Mouse (Mus musculus) thymus, adult 2 months (tissue): ENCODE measurements around the gene Fam172a. TPM values are rescaled to one million over a fixed set of nuclear protein-coding genes. Genes with fewer than 3 reads are reported as not detected.

Experiments
- DNase-seq: peaks from one replicate; pipeline ENCODE4 v3.0.0; 2021
- H3K27ac ChIP-seq: fragments of 200-500 bp; 2 replicates; pipeline ENCODE4 v1.5.1; 2012; ENCODE audit warnings: low read length, control low read depth; ENCODE audit not compliant: control insufficient read depth, insufficient read depth
- H3K27me3 ChIP-seq: fragments of 200-500 bp; 2 replicates; pipeline ENCODE4 v1.6.1; 2012; ENCODE audit warnings: mild to moderate bottlenecking, low read length, moderate library complexity, mixed read lengths; ENCODE audit not compliant: control insufficient read depth, insufficient read depth
- H3K36me3 ChIP-seq: fragments of 200-500 bp; 2 replicates; pipeline ENCODE4 v1.6.1; 2012; ENCODE audit warnings: mild to moderate bottlenecking, low read length, moderate library complexity; ENCODE audit not compliant: control insufficient read depth, insufficient read depth
- H3K4me1 ChIP-seq: fragments of 200-500 bp; replicated peaks from 2 replicates; pipeline ENCODE4 v1.6.1; 2012; ENCODE audit warnings: low read length; ENCODE audit not compliant: control insufficient read depth, insufficient read depth
- H3K4me3 ChIP-seq: fragments of 200-500 bp; 2 replicates; pipeline ENCODE4 v1.5.1; 2012; ENCODE audit warnings: mild to moderate bottlenecking, low read length, control low read depth, moderate library complexity; ENCODE audit not compliant: control insufficient read depth, insufficient read depth
- CTCF ChIP-seq: fragments of 200-500 bp; IDR thresholded peaks from 2 replicates; pipeline ENCODE4 v1.5.1; 2012; ENCODE audit warnings: mild to moderate bottlenecking, control low read depth, low read length, moderate library complexity, borderline replicate concordance; ENCODE audit not compliant: control insufficient read depth, poor library complexity, insufficient read depth; ENCODE audit errors: extremely low read depth
- POLR2A ChIP-seq: fragments of 200-500 bp; IDR thresholded peaks from 2 replicates; pipeline ENCODE4 v1.6.1; 2012; ENCODE audit warnings: mild to moderate bottlenecking, low read length, control low read depth, moderate library complexity; ENCODE audit not compliant: control insufficient read depth, poor library complexity, insufficient read depth; ENCODE audit errors: extremely low read depth
- WGBS: fragments of 180-500 bp; shearing (Covaris S2); methylation state at CpG from one replicate; pipeline ENCODE4 v1.1.7; 2018; 5-methylcytosine and 5-hydroxymethylcytosine counted together
- polyA plus RNA-seq: library from polyadenylated mRNA; depleted of rRNA; stranded (reverse); fragments of >200 nt; gene quantifications from 2 replicates; pipeline ENCODE4 v1.2.3, GENCODE M21; 2012

Fam172a gene
- polyA plus RNA-seq, 1 experiment, result 22.7 TPM

DNA sequence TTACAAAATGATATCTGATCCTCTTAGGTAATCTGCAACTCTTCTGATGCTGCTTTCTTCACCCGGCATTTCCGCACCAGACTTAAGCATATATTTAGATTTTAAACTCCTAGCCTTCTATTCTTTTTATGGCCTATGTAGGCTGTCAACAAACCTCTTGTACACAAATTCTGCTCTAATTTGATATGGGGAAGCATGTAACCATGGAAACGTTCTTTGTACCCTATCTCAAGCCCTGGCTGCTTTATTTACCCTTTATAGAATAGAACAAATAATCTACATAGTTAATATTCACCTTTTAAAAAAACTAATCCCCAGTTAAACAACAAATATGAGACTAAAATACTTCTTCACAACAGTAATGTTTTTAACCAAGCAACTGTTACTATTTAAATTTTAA is 176.7 kb downstream of the Fam172a start:
- TF ChIP-seq CTCF (no peak), POLR2A (no peak)
- Histone ChIP-seq H3K4me3 (no peak overlapping the region), H3K36me3 (no peaks in the 10 kb centered on the region), H3K4me1 (no peaks in the 10 kb centered on the region), H3K27ac (no peak overlapping the region), H3K27me3 (no peaks in the 10 kb centered on the region)
- WGBS, result 95% methylated on average over 3 of the region's 3 CpGs
- DNase-seq, result no peak

DNA sequence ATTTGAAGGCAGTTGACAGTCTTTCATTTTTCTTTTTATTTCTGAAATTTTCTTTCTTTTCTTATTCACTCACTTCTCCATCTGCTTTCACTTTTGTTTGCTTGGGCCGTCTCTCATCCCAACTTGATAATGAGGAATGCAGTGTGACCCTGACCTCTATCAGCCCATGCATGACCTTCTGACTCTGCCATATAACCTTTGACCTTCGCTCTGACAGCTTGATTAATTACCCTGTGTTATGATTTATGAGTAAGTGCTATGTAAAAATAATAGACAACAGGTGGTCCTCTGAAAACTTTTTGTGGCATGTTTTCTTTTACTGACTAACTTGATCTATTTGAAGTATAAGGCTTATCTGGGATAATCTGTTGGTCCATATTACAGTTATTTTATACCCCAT is 195.8 kb downstream of the Fam172a start:
- WGBS, result 94% methylated on average over 2 of the region's 2 CpGs
- TF ChIP-seq CTCF, result no peak
- TF ChIP-seq POLR2A, result no peak
- Histone ChIP-seq H3K4me1 (no peaks in the 10 kb centered on the region), H3K4me3 (no peak overlapping the region), H3K27ac (no peak overlapping the region), H3K36me3 (no peaks in the 10 kb centered on the region), H3K27me3 (no peaks in the 10 kb centered on the region)
- DNase-seq, result no peak

DNA sequence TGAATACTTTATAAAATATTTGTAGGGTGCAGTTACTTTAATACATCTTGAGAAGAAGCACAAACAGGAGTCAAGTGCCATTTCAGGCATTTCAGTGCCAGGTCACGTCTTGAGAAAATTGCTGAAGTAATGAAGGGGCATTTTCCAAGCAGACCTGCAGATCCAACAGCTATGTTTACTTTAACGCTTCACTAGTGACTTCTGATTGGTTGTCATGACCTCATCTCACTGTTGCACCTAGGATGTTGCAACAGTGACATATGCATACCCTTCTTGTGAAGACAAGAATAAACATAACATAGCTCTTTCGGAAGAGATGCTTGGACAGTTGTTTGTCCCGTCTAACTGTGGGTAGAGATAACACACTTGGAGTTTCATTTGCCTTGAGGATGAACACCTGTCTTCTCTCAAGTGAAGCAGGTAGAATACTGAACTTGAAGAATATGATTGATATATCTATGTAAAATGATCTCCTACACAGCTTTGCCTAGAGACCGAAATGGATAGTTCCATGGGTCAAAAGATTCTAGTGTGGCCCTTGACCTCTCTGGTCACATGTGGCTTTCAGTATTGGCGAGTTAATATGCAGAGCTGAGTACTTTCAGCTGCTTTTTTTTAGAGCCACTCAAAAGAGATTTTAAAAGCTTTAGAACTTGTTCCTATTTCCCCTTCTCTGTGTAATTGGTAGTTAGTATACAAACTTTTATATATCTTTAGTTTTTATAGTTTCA is 196.4 kb downstream of the Fam172a start:
- Histone ChIP-seq H3K4me3 (no peak overlapping the region), H3K27ac (no peak overlapping the region), H3K36me3 (no peaks in the 10 kb centered on the region), H3K27me3 (no peaks in the 10 kb centered on the region), H3K4me1 (no peaks in the 10 kb centered on the region)
- 95% methylated on average over 6 of the region's 6 CpGs for WGBS
- no peak for DNase-seq
- TF ChIP-seq POLR2A (no peak), CTCF (no peak)

DNA sequence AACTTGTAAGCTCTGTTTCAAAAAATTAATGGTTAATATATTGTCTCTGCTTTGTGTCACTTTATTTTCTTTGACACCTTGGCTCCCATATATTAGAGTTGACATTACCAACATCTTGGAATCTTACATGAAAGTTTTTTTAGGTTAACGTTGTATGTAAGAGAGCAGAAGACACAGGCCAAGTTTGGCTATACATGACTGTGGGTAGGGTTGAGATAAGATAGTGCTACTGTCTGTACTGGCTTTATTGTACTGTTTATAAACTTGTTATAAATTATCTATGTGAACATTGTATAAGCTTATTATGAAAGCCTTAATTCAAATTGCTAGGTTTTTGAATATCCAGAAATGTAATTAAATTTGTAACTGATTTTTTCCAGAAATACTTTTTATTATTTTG is 197.9 kb downstream of the Fam172a start:
- no peaks in the 10 kb centered on the region for H3K36me3 ChIP-seq
- H3K27ac ChIP-seq, result no peak overlapping the region
- DNase-seq, result no peak
- H3K27me3 ChIP-seq, result no peaks in the 10 kb centered on the region
- no peaks in the 10 kb centered on the region for H3K4me1 ChIP-seq
- 97% methylated on average over 1 of the region's 1 CpGs for WGBS
- H3K4me3 ChIP-seq, result no peak overlapping the region
- TF ChIP-seq POLR2A, result no peak
- no peak for TF ChIP-seq CTCF

DNA sequence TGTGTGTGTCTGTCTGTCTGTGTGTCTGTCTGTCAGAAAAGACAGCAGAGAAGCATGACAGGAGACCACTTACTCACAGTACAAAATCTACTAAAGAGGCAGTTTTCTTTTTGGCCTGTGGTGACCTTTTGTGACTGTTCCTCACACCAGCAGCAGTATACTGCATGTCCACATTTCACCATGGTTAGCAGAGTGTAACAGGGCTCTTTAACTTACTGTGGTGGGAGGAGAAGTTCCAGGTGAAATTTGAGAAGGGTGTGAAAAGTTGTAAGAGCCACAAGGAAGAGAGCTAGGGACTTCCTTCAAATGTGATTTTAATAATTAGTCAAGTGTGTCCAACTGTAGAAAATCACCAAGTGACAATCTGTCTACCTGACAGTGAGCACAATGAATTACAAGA is 199.0 kb downstream of the Fam172a start:
- H3K36me3 ChIP-seq, result no peaks in the 10 kb centered on the region
- no peak for DNase-seq
- no peaks in the 10 kb centered on the region for H3K27me3 ChIP-seq
- no peaks in the 10 kb centered on the region for H3K4me1 ChIP-seq
- TF ChIP-seq CTCF, result no peak
- no peak overlapping the region for H3K4me3 ChIP-seq
- H3K27ac ChIP-seq, result no peak overlapping the region

DNA sequence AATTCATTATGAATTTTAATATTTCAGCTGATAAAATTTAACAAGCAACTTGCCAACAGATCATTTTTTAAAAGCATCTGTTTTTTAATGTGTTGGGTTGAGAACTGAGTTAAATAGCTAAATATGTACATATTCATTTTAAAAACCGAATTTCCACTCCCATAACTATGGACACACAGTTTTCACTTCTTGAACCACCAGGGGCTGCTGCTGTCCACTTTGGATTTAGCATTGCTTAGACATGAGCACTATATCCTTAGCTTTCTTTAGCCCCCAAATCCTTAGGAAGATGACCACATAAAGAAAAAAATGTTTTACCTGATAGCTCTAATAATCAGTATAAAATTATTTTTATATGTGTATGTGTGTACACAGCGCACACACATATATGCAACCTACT is 207.4 kb downstream of the Fam172a start:
- H3K4me3 ChIP-seq, result no peak overlapping the region
- no peaks in the 10 kb centered on the region for H3K36me3 ChIP-seq
- DNase-seq, result no peak
- WGBS, result 92% methylated on average over 2 of the region's 2 CpGs
- H3K27ac ChIP-seq, result no peak overlapping the region
- H3K4me1 ChIP-seq, result no peaks in the 10 kb centered on the region
- H3K27me3 ChIP-seq, result no peaks in the 10 kb centered on the region
- TF ChIP-seq POLR2A (no peak), CTCF (no peak)

DNA sequence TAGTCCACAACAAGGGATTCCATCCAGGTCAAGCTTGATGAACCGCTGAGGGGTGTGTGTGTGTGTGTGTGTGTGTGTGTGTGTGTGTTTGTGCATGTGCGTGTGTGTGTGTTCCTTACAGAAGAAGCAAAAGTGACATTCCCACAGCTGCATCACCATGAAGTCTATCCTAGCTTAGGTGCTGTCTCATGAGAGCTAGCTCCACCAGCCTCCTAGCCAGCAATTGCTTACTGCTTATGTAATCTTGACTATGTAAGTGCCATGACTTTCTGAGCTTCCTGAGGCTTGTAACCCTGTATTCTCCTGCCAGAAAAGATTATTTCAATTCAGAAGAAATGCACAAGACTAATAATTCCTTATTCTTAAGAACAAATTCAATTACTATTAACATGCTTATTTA is 221.0 kb downstream of the Fam172a start:
- 93% methylated on average over 2 of the region's 2 CpGs for WGBS

More for the DNA sequence above, 221.0 kb downstream of the Fam172a start:
- H3K27me3 ChIP-seq, result no peaks in the 10 kb centered on the region
- TF ChIP-seq CTCF, result no peak
- TF ChIP-seq POLR2A, result no peak
- no peak overlapping the region for H3K4me3 ChIP-seq
- no peak for DNase-seq
- no peaks in the 10 kb centered on the region for H3K4me1 ChIP-seq
- H3K27ac ChIP-seq, result no peak overlapping the region
- no peaks in the 10 kb centered on the region for H3K36me3 ChIP-seq
